Mouse (Mus musculus) forebrain, embryonic 13.5 days (tissue): ENCODE results near the gene Ano10. TPM values are rescaled to one million over a fixed set of nuclear protein-coding genes. Genes with fewer than 3 reads are reported as not detected.
"Not testable (repeated sequence)": the region's sequence is repeated elsewhere in the genome, so short reads cannot be mapped to it uniquely, and the experiment has no call there.

Experiments
- ATAC-seq: fragments of 200-750 bp; cut with Nextera tagmentation; 2 replicates; pipeline ENCODE4 v1.8.0; 2017
- H3K27ac ChIP-seq: fragments of 300-500 bp; sonication (generic); 2 replicates; pipeline ENCODE4 v1.5.1; 2015; ENCODE audit warnings: inconsistent platforms, mild to moderate bottlenecking, moderate library complexity
- H3K27me3 ChIP-seq: fragments of 300-500 bp; sonication (generic); 2 replicates; pipeline ENCODE4 v1.6.1; 2015; ENCODE audit warnings: mild to moderate bottlenecking, inconsistent platforms
- H3K36me3 ChIP-seq: fragments of 300-500 bp; sonication (generic); 2 replicates; pipeline ENCODE4 v1.6.1; 2015; ENCODE audit warnings: mild to moderate bottlenecking, inconsistent platforms; ENCODE audit not compliant: poor library complexity, severe bottlenecking
- H3K4me1 ChIP-seq: fragments of 300-500 bp; sonication (generic); 2 replicates; pipeline ENCODE4 v1.6.1; 2015; ENCODE audit warnings: inconsistent platforms
- H3K4me2 ChIP-seq: fragments of 300-500 bp; sonication (generic); 2 replicates; pipeline ENCODE4 v1.6.1; 2015; ENCODE audit warnings: inconsistent platforms, mild to moderate bottlenecking, moderate library complexity
- H3K4me3 ChIP-seq: fragments of 300-500 bp; sonication (generic); 2 replicates; pipeline ENCODE4 v1.5.1; 2015; ENCODE audit warnings: mild to moderate bottlenecking, inconsistent platforms
- H3K9ac ChIP-seq: fragments of 300-500 bp; sonication (generic); 2 replicates; pipeline ENCODE4 v1.6.1; 2015; ENCODE audit warnings: mild to moderate bottlenecking, inconsistent platforms
- H3K9me3 ChIP-seq: fragments of 300-500 bp; sonication (generic); replicated peaks from 2 replicates; pipeline ENCODE4 v1.6.1; 2016; ENCODE audit warnings: inconsistent platforms
- WGBS: fragments of 180-500 bp; shearing (Covaris S2); methylation state at CpG from one replicate; pipeline ENCODE4 v1.1.7; 2015; 5-methylcytosine and 5-hydroxymethylcytosine counted together
- polyA plus RNA-seq: library from polyadenylated mRNA; unstranded; fragments of >200 nt; fragmentation: Nextera tagmentation; extraction: Ambion mirVana; gene quantifications from 2 replicates; pipeline ENCODE4 v1.2.1, GENCODE M21; 2015

Ano10 gene
- polyA plus RNA-seq, 1 experiment from 2014 or later: 29.5 TPM

- Histone ChIP-seq H3K9ac (no peak overlapping the region), H3K4me1 (peaks cover 8% of the 10 kb centered on the region; the same call in 1 of the 2 replicates), H3K27ac (no peak overlapping the region), H3K36me3 (peaks cover 59% of the 10 kb centered on the region), H3K9me3 (no peaks in the 10 kb centered on the region), H3K27me3 (no peaks in the 10 kb centered on the region), H3K4me2 (no peak overlapping the region), H3K4me3 (no peak overlapping the region)
- 96% methylated on average over 6 of the region's 6 CpGs for WGBS
- ATAC-seq: no peak
These were observed 124.3 kb downstream of the Ano10 start for GRCm38 (mm10) chr9:122169901-122170300.

- not testable (repeated sequence) for H3K27me3 ChIP-seq, ATAC-seq, H3K9ac ChIP-seq, H3K27ac ChIP-seq, H3K4me3 ChIP-seq, H3K4me1 ChIP-seq, H3K9me3 ChIP-seq, H3K4me2 ChIP-seq
- peaks cover 70% of the 10 kb centered on the region for H3K36me3 ChIP-seq
- 95% methylated on average over 5 of the region's 5 CpGs for WGBS
These were observed 126.5 kb downstream of the Ano10 start for GRCm38 (mm10) chr9:122167719-122168118.

- Histone ChIP-seq H3K4me1 (no peaks in the 10 kb centered on the region), H3K27me3 (no peaks in the 10 kb centered on the region), H3K36me3 (peaks cover 62% of the 10 kb centered on the region), H3K9me3 (no peaks in the 10 kb centered on the region), H3K4me2 (no peak overlapping the region), H3K9ac (no peak overlapping the region), H3K27ac (no peak overlapping the region), H3K4me3 (no peak overlapping the region)
- WGBS: 95% methylated on average over 4 of the region's 4 CpGs
- ATAC-seq: no peak
These were observed 129.7 kb downstream of the Ano10 start for GRCm38 (mm10) chr9:122164535-122164934.

- Histone ChIP-seq H3K4me2 (no peak overlapping the region), H3K9me3 (0 out of 2 replicates have a peak, but pooled peaks cover 3% of the 10 kb centered on the region), H3K4me3 (no peak overlapping the region), H3K9ac (no peak overlapping the region), H3K27me3 (no peaks in the 10 kb centered on the region), H3K36me3 (peaks cover 41% of the 10 kb centered on the region), H3K27ac (no peak overlapping the region), H3K4me1 (no peaks in the 10 kb centered on the region)
- WGBS: 93% methylated on average over 14 of the region's 14 CpGs
- no peak for ATAC-seq
These were observed 137.2 kb downstream of the Ano10 start for GRCm38 (mm10) chr9:122157079-122157441.

- Histone ChIP-seq H3K9ac (no peak overlapping the region), H3K27me3 (no peaks in the 10 kb centered on the region), H3K4me1 (no peaks in the 10 kb centered on the region), H3K9me3 (0 out of 2 replicates have a peak, but pooled peaks cover 3% of the 10 kb centered on the region), H3K4me3 (no peak overlapping the region), H3K4me2 (no peak overlapping the region), H3K36me3 (peaks cover 41% of the 10 kb centered on the region), H3K27ac (no peak overlapping the region)
- 88% methylated on average over 5 of the region's 5 CpGs for WGBS
- ATAC-seq: no peak
These were observed 137.7 kb downstream of the Ano10 start for GRCm38 (mm10) chr9:122156389-122157078.

- WGBS: 94% methylated on average over 1 of the region's 1 CpGs
These were observed 139.0 kb downstream of the Ano10 start for GRCm38 (mm10) chr9:122155193-122155592.

GRCm38 (mm10) chr9:122153436-122153835 lies 140.8 kb downstream of the Ano10 start:
- Histone ChIP-seq H3K4me2 (no peak overlapping the region), H3K27me3 (no peaks in the 10 kb centered on the region), H3K27ac (no peak overlapping the region), H3K36me3 (peaks cover 27% of the 10 kb centered on the region), H3K4me3 (no peak overlapping the region), H3K9me3 (0 out of 2 replicates have a peak, but pooled peaks cover 3% of the 10 kb centered on the region), H3K4me1 (no peaks in the 10 kb centered on the region), H3K9ac (no peak overlapping the region)
- 85% methylated on average over 3 of the region's 3 CpGs for WGBS
- no peak for ATAC-seq

More at GRCm38 (mm10) chr9:122155193-122155592, 139.0 kb downstream of the Ano10 start:
- H3K27ac ChIP-seq: no peak overlapping the region
- no peak overlapping the region for H3K9ac ChIP-seq
- H3K27me3 ChIP-seq: no peaks in the 10 kb centered on the region
- no peak for ATAC-seq
- no peak overlapping the region for H3K4me3 ChIP-seq
- 0 out of 2 replicates have a peak, but pooled peaks cover 3% of the 10 kb centered on the region for H3K9me3 ChIP-seq
- no peak overlapping the region for H3K4me2 ChIP-seq
- H3K4me1 ChIP-seq: no peaks in the 10 kb centered on the region
- H3K36me3 ChIP-seq: peaks cover 31% of the 10 kb centered on the region

GRCm38 (mm10) chr9:122152501-122152900 lies 141.7 kb downstream of the Ano10 start:
- 0 out of 2 replicates have a peak, but pooled peaks cover 2% of the 10 kb centered on the region for H3K4me1 ChIP-seq
- no peak overlapping the region for H3K4me3 ChIP-seq
- H3K4me2 ChIP-seq: no peak overlapping the region
- H3K9ac ChIP-seq: no peak overlapping the region
- no peak for ATAC-seq
- H3K9me3 ChIP-seq: 0 out of 2 replicates have a peak, but pooled peaks cover 3% of the 10 kb centered on the region
- no peak overlapping the region for H3K27ac ChIP-seq
- H3K36me3 ChIP-seq: peaks cover 18% of the 10 kb centered on the region
- 88% methylated on average over 1 of the region's 1 CpGs for WGBS
- no peaks in the 10 kb centered on the region for H3K27me3 ChIP-seq

GRCm38 (mm10) chr9:122152063-122152462 lies 142.2 kb downstream of the Ano10 start:
- WGBS: 94% methylated on average over 4 of the region's 4 CpGs
- ATAC-seq: no peak
- H3K27me3 ChIP-seq: no peaks in the 10 kb centered on the region

GRCm38 (mm10) chr9:122149997-122150826 lies 144.0 kb downstream of the Ano10 start:
- H3K27ac ChIP-seq: no peak overlapping the region
- H3K36me3 ChIP-seq: peaks cover 13% of the 10 kb centered on the region
- no peak overlapping the region for H3K9ac ChIP-seq
- H3K4me1 ChIP-seq: peaks cover 10% of the 10 kb centered on the region; the same call in 1 of the 2 replicates
- H3K27me3 ChIP-seq: no peaks in the 10 kb centered on the region
- H3K9me3 ChIP-seq: no peaks in the 10 kb centered on the region
- no peak overlapping the region for H3K4me3 ChIP-seq
- ATAC-seq: no peak
- H3K4me2 ChIP-seq: no peak overlapping the region
- WGBS: 92% methylated on average over 9 of the region's 9 CpGs

More at GRCm38 (mm10) chr9:122152063-122152462, 142.2 kb downstream of the Ano10 start:
- Histone ChIP-seq H3K36me3 (peaks cover 14% of the 10 kb centered on the region), H3K27ac (no peak overlapping the region), H3K9me3 (0 out of 2 replicates have a peak, but pooled peaks cover 3% of the 10 kb centered on the region), H3K4me1 (0 out of 2 replicates have a peak, but pooled peaks cover 2% of the 10 kb centered on the region), H3K4me3 (no peak overlapping the region), H3K4me2 (no peak overlapping the region), H3K9ac (no peak overlapping the region)

- no peak overlapping the region for H3K4me3 ChIP-seq
- WGBS: 93% methylated on average over 3 of the region's 3 CpGs
- ATAC-seq: no peak
These were observed 145.9 kb downstream of the Ano10 start for GRCm38 (mm10) chr9:122148356-122148755.

More at GRCm38 (mm10) chr9:122148356-122148755, 145.9 kb downstream of the Ano10 start:
- Histone ChIP-seq H3K27me3 (no peaks in the 10 kb centered on the region), H3K27ac (no peak overlapping the region), H3K4me2 (no peak overlapping the region), H3K9me3 (no peaks in the 10 kb centered on the region; the same call in 1 of the 2 replicates), H3K4me1 (peaks cover 10% of the 10 kb centered on the region; the same call in 1 of the 2 replicates), H3K36me3 (peaks cover 29% of the 10 kb centered on the region), H3K9ac (no peak overlapping the region)
